Mouse (Mus musculus) G1E (cell line): ENCODE results near the gene Kif2a.

Source experiments
- CTCF ChIP-seq: IDR thresholded peaks from 2 replicates; pipeline ENCODE4 v1.5.1; 2012; ENCODE audit warnings: low read depth, low read length, inconsistent platforms, mixed read lengths
- GATA1 ChIP-seq: IDR thresholded peaks from 2 replicates; pipeline ENCODE4 v1.6.1; 2012; ENCODE audit warnings: borderline replicate concordance, low read length, inconsistent platforms, mixed read lengths
- GATA2 ChIP-seq: IDR thresholded peaks from 2 replicates; pipeline ENCODE4 v1.6.1; 2012; ENCODE audit warnings: low read depth, low read length, inconsistent platforms, borderline replicate concordance
- POLR2AphosphoS5 ChIP-seq: IDR thresholded peaks from 2 replicates; pipeline ENCODE4 v1.6.1; 2012; ENCODE audit warnings: low read depth, low read length, inconsistent platforms; ENCODE audit not compliant: insufficient replicate concordance
- TAL1 ChIP-seq: conservative IDR thresholded peaks from 2 replicates; pipeline ENCODE4 v1.6.1; 2012; ENCODE audit warnings: low read depth, low read length, inconsistent platforms, mixed read lengths

- TF ChIP-seq CTCF (no peak), GATA1 (no peak), GATA2 (no peak), POLR2AphosphoS5 (no peak), TAL1 (no peak)
Measured at GRCm38 (mm10) chr13:106998026-106998425, 23.9 kb downstream of the Kif2a start.
